Mouse (Mus musculus) E14TG2a.4 (cell line): ENCODE measurements around the gene Kif26b.

Experiments
- H3K27me3 ChIP-seq: 2 replicates; pipeline ENCODE4 v1.6.1; 2014; ENCODE audit warnings: low read length, control low read depth; ENCODE audit not compliant: insufficient read depth
- H3K36me3 ChIP-seq: 2 replicates; pipeline ENCODE4 v1.6.1; 2014; ENCODE audit warnings: low read length, control low read depth; ENCODE audit not compliant: insufficient read depth
- H3K4me1 ChIP-seq: replicated peaks from 2 replicates; pipeline ENCODE4 v1.6.1; 2014; ENCODE audit warnings: low read depth, low read length, control low read depth
- H3K4me3 ChIP-seq: replicated peaks from 2 replicates; pipeline ENCODE4 v1.5.1; 2014; ENCODE audit warnings: mild to moderate bottlenecking, low read length
- H3K9me3 ChIP-seq: 2 replicates; pipeline ENCODE4 v1.6.1; 2014; ENCODE audit warnings: low read length, control low read depth
- CTCF ChIP-seq: conservative IDR thresholded peaks from 2 replicates; pipeline ENCODE4 v1.5.1; 2014; ENCODE audit warnings: low read length
- NANOG ChIP-seq: IDR thresholded peaks from 2 replicates; pipeline ENCODE4 v1.6.1; 2014; ENCODE audit warnings: borderline replicate concordance, low read length, mixed read lengths
- POU5F1 ChIP-seq: IDR thresholded peaks from 2 replicates; pipeline ENCODE4 v1.6.1; 2014; ENCODE audit warnings: low read length, borderline replicate concordance

Kif26b gene

DNA sequence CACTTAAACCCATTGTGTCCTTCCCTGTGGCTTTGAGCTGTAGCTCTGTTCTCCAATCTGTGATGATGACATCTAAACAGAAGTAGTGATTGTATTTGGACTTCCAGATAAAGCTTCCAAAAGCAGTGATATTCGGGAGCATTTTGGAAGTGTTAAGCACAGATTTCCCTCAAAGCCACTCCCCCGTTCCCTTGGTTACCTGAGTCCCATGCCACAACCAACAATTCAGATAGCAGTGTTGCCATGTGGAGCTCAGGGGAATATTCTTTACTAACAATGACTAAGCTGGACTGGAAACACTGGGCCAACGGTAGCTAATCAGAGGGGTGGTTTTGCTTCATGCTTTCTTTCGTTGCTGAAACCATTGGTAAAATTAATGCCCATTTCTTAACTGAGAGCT, 300.5 kb downstream of the Kif26b start:
- Histone ChIP-seq H3K27me3 (peaks cover 16% of the 10 kb centered on the region), H3K4me3 (no peak overlapping the region), H3K4me1 (no peaks in the 10 kb centered on the region), H3K36me3 (no peaks in the 10 kb centered on the region), H3K9me3 (no peaks in the 10 kb centered on the region)
- TF ChIP-seq POU5F1 (no peak), CTCF (no peak), NANOG (no peak)

DNA sequence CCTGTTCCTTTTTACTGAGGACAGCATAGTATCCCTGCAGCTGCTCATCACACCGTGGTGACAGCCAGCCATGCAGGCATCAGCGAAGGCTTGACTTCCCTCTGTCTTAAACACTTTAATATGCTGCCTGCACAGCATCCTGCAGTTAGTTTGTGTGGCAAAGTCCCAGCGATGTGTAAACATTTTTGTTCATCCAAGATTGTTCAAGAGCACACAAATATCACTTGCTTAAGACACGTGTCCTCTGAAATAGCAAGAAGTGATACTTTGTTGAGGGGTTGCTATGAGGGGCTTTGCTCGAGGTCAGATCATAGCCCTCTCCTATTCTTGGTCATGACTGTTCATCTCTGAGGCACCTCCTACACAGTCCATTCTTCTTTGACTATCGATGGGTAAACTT, 303.6 kb downstream of the Kif26b start:
- H3K4me3 ChIP-seq: no peak overlapping the region
- TF ChIP-seq NANOG: no peak
- no peak for TF ChIP-seq CTCF
- TF ChIP-seq POU5F1: no peak
- no peaks in the 10 kb centered on the region for H3K36me3 ChIP-seq
- peaks cover 34% of the 10 kb centered on the region for H3K27me3 ChIP-seq
- no peaks in the 10 kb centered on the region for H3K9me3 ChIP-seq
- no peaks in the 10 kb centered on the region for H3K4me1 ChIP-seq

DNA sequence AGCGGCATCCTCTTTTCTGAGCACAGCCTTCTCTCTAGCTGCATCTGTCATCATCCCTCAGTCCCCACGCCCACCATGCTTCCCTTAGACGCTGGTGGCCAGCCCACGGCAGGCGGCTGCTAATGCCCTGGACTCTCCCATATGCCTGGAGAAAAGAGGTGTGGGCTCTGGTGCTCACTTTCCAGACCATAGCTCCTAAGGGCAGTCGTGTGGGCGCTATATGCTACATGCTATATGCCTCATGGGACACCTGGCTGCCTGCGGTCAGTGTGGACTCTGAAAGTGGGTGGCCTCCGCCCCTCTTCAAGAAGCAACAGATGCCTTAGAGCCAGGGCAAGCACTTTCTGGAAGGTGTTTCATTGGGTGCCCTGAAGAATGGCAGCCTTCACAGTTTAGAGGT, 306.9 kb downstream of the Kif26b start:
- no peak for TF ChIP-seq NANOG
- no peak for TF ChIP-seq CTCF
- no peak for TF ChIP-seq POU5F1
- H3K9me3 ChIP-seq: no peaks in the 10 kb centered on the region

DNA sequence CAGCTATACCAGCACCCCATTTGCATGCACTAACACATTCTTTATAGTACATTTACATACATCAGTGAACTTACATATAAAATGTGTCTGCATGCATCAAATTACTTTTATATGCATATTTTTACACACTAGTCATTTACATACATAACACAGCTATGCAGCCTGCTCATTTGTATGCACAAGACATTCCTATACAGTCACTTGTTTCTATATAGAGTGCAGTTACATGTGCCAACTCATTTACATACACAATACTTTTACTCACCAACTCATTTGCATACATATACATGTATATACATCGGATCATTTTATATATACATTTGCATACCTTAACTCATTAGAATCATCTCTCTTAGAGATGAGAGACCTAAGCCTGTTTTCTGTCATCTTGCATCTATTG, 308.1 kb downstream of the Kif26b start:
- H3K36me3 ChIP-seq: no peaks in the 10 kb centered on the region
- TF ChIP-seq POU5F1 (no peak), NANOG (no peak)
- H3K4me1 ChIP-seq: no peaks in the 10 kb centered on the region
- H3K4me3 ChIP-seq: no peak overlapping the region
- peaks cover 65% of the 10 kb centered on the region for H3K27me3 ChIP-seq
- no peaks in the 10 kb centered on the region for H3K9me3 ChIP-seq

More for the DNA sequence above, 306.9 kb downstream of the Kif26b start:
- no peaks in the 10 kb centered on the region for H3K36me3 ChIP-seq
- no peaks in the 10 kb centered on the region for H3K4me1 ChIP-seq
- H3K4me3 ChIP-seq: no peak overlapping the region
- H3K27me3 ChIP-seq: peaks cover 57% of the 10 kb centered on the region

DNA sequence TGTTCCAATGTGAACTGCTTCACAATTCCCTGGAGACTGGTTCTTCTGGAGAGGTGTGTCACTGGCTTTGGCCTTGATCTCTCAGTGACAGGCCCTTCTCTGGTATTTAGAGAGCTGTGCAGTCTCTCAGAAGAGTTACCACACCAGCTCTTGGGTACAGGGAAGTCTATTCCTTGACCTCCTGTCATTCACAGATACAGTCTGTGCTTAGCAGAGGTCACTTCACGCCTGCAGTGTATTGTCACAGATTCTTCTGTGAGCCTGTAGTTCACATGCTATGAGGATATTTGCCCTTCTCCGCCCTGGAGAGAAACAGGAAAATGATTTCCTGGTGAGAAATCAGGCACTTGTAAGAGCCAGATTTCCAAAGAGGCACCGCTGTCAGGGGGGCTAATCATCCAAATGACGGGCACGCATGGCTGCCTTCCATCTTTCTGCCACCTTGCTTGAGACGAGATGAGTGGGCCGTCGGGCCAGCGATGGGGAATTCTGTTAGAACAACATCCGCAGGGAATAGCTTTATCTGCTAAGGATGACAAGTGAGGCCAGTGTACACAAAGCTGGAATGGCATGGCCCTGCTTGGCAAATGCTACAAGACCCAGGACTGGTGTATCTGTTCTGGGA, 309.9 kb downstream of the Kif26b start:
- H3K36me3 ChIP-seq: no peaks in the 10 kb centered on the region
- H3K9me3 ChIP-seq: 0 out of 2 replicates have a peak, but pooled peaks cover 1% of the 10 kb centered on the region
- peaks cover 73% of the 10 kb centered on the region for H3K27me3 ChIP-seq
- TF ChIP-seq POU5F1 (no peak), CTCF (no peak), NANOG (no peak)
- H3K4me1 ChIP-seq: no peaks in the 10 kb centered on the region
- no peak overlapping the region for H3K4me3 ChIP-seq

DNA sequence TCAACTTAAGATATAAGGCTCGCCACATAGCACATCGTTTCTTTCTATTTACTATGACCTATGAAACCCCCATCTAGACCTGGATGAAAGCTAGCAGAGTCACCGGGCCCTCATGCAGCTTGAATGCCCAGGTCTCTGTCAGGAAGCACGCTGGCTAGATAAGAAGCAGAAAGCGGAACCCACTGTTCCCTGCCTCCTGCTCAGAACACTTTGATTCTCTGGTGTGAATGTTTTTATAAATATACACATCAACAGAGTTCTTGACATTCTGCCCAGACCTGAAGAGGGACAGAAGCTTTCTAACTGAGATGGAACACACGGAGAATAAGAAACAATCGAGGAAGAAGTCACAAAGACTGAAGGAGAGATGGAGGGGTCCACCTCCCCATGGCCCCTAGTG, 311.4 kb downstream of the Kif26b start:
- TF ChIP-seq POU5F1 (no peak), CTCF (no peak), NANOG (no peak)
- no peak overlapping the region for H3K4me3 ChIP-seq
- peaks cover 5% of the 10 kb centered on the region; the same call in 1 of the 2 replicates for H3K9me3 ChIP-seq
- H3K4me1 ChIP-seq: no peaks in the 10 kb centered on the region
- peaks cover 70% of the 10 kb centered on the region for H3K27me3 ChIP-seq
- no peaks in the 10 kb centered on the region for H3K36me3 ChIP-seq

DNA sequence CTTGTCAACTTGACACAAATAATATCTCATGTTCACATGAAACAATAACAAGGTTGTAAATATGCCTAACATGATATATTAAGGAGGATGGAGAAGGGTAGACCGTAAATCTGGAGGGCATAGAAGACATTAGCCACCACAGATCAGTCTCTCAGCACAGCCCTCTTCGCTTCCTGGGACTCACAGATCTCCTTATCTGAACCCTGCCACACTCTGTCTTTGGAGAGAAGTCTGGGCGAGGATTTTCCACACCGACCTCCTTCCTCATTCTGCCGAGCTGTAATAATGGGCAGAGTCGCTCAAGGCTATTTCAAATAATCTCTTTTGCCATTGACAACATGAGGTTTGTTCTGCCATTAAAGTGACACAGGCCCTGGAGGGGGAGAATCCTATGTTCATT, 315.9 kb downstream of the Kif26b start:
- H3K4me1 ChIP-seq: peaks cover 9% of the 10 kb centered on the region
- H3K27me3 ChIP-seq: peaks cover 73% of the 10 kb centered on the region
- TF ChIP-seq POU5F1 (no peak), CTCF (no peak), NANOG (no peak)
- H3K9me3 ChIP-seq: peaks cover 7% of the 10 kb centered on the region; the same call in 1 of the 2 replicates
- H3K36me3 ChIP-seq: no peaks in the 10 kb centered on the region
- H3K4me3 ChIP-seq: no peak overlapping the region

DNA sequence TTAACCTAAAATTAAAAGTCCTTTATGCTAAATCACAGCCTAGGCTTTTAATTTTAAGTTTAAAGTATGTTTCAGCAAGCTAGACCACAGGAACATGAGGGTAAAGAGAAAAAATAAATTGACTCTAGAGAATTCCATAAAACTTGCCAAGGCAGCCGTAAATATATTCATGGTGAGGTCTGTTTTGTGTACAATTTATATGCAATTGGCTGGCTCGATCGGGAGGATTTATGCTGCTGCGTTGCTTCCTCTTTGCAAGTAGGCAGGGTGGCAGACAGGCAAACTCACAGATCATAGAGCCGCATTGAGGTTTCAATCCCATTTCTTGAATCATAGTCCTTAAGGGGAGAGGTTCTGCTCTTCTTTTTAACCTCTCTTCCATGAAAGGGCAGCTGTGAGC, 318.6 kb downstream of the Kif26b start:
- Histone ChIP-seq H3K9me3 (peaks cover 8% of the 10 kb centered on the region; the same call in 1 of the 2 replicates), H3K4me3 (no peak overlapping the region), H3K36me3 (no peaks in the 10 kb centered on the region), H3K4me1 (peaks cover 23% of the 10 kb centered on the region), H3K27me3 (peaks cover 78% of the 10 kb centered on the region)
- no peak for TF ChIP-seq POU5F1
- no peak for TF ChIP-seq NANOG
- TF ChIP-seq CTCF: no peak

DNA sequence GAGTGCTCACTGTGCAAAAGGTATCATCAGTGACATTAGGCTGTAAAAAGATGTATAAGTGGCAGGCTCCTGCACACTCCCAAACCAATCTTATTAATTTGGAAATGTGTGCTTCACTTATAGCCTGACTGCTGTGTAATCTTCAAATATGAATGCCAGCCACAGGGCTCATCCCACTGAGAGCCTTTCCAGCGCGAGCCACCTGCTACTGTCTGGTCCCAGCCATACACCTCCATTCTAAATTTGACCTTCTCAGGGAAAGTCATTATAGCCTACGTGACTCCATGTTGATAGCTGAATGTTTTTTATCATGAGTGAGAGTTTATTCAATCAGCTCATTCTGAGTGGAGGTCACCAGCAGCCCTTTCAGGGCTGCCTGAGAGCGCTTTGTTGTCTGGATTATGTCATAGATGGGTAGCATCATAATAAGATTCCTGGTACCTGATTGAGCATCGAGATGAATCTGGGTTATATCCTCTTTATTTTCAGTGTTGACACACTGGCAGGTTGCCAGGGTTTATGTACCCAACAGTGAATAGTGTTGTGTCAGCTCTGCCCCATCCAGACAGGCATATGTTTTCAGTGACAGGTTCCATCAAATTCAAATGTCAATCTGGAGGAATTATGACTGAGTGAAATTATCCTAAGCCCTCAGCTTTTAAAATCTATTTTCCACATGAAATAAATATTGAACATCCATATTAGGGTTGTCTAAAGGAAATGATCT, 319.6 kb downstream of the Kif26b start:
- Histone ChIP-seq H3K9me3 (peaks cover 10% of the 10 kb centered on the region; the same call in 1 of the 2 replicates), H3K27me3 (peaks cover 79% of the 10 kb centered on the region), H3K4me1 (peaks cover 23% of the 10 kb centered on the region), H3K36me3 (no peaks in the 10 kb centered on the region), H3K4me3 (no peak overlapping the region)
- TF ChIP-seq POU5F1: no peak
